Mouse (Mus musculus) C2C12 (cell line): ENCODE measurements around the gene Pms2. TPM values are rescaled to one million over a fixed set of nuclear protein-coding genes. Genes with fewer than 3 reads are reported as not detected.

Experiments used
- H3K27me3 ChIP-seq: one replicate; pipeline ENCODE4 v1.6.1; 2011; ENCODE audit not compliant: control insufficient read depth, insufficient read depth, insufficient read length
- H3K36me3 ChIP-seq: one replicate; pipeline ENCODE4 v1.6.1; 2011; ENCODE audit not compliant: control insufficient read depth, insufficient read depth
- H3K4me3 ChIP-seq: one replicate; pipeline ENCODE4 v1.5.1; 2011; ENCODE audit warnings: mild to moderate bottlenecking, control low read depth; ENCODE audit not compliant: poor library complexity, insufficient read depth, severe bottlenecking
- H3K79me2 ChIP-seq: one replicate; pipeline ENCODE4 v1.6.1; 2011; ENCODE audit not compliant: control insufficient read depth, insufficient read depth
- H3K79me3 ChIP-seq: one replicate; pipeline ENCODE4 v1.6.1; 2011; ENCODE audit warnings: low read depth, control low read depth
- H3ac ChIP-seq: one replicate; pipeline ENCODE3; 2011; ENCODE audit warnings: low read depth; ENCODE audit not compliant: control insufficient read depth, insufficient read length
- CEBPB ChIP-seq: IDR thresholded peaks from one replicate; pipeline ENCODE4 v1.6.1; 2011; ENCODE audit warnings: low read depth, mild to moderate bottlenecking, control low read depth, moderate library complexity
- CTCF ChIP-seq: IDR thresholded peaks from one replicate; pipeline ENCODE4 v1.5.1; 2011; ENCODE audit not compliant: control insufficient read depth, insufficient read depth, insufficient read length
- FOSL1 ChIP-seq: IDR thresholded peaks from one replicate; pipeline ENCODE4 v1.8.0; 2011; ENCODE audit warnings: mild to moderate bottlenecking, low read length; ENCODE audit not compliant: poor library complexity, insufficient read depth, severe bottlenecking
- MAX ChIP-seq: IDR thresholded peaks from one replicate; pipeline ENCODE4 v1.6.1; 2011; ENCODE audit warnings: mild to moderate bottlenecking, control low read depth
- MYOD1 ChIP-seq: IDR thresholded peaks from one replicate; pipeline ENCODE4 v1.6.1; 2011; ENCODE audit warnings: low read depth; ENCODE audit not compliant: control insufficient read depth, insufficient read length
- MYOG ChIP-seq: IDR thresholded peaks from one replicate; pipeline ENCODE4 v1.6.1; 2011; ENCODE audit not compliant: control insufficient read depth, insufficient read length; ENCODE audit errors: extremely low read depth
- USF1 ChIP-seq: IDR thresholded peaks from one replicate; pipeline ENCODE4 v1.6.1; 2011; ENCODE audit warnings: low read depth, mild to moderate bottlenecking, control low read depth, moderate library complexity
- polyA plus RNA-seq: library from polyadenylated mRNA; unstranded; fragments of >200 nt; fragmentation: generic; extraction: Trizol; gene quantifications from one replicate; pipeline ENCODE4 v1.2.1, GENCODE M21; 2012; ENCODE audit warnings: missing spikeins

Pms2 gene
- polyA plus RNA-seq, 1 experiment = 7.0 TPM

GRCm38 (mm10) chr5:143908926-143909325 lies 838 bp upstream of the Pms2 start:
- no peaks in the 10 kb centered on the region for H3K27me3 ChIP-seq
- TF ChIP-seq FOSL1 (no peak), MYOD1 (no peak), CEBPB (no peak), CTCF (no peak)
- peaks cover 51% of the 10 kb centered on the region for H3K79me3 ChIP-seq
- H3K36me3 ChIP-seq = peaks cover 48% of the 10 kb centered on the region
- H3K4me3 ChIP-seq = peak overlapping the region; percentile 63
- H3K79me2 ChIP-seq = peaks cover 97% of the 10 kb centered on the region
- H3ac ChIP-seq = peak overlapping the region; percentile 74

GRCm38 (mm10) chr5:143916221-143916620 lies 6.5 kb downstream of the Pms2 start:
- TF ChIP-seq FOSL1 = no peak
- TF ChIP-seq USF1 = no peak
- TF ChIP-seq CTCF = no peak
- no peak for TF ChIP-seq MYOG
- TF ChIP-seq CEBPB = no peak
- TF ChIP-seq MYOD1 = no peak
- TF ChIP-seq MAX = no peak
- H3K36me3 ChIP-seq = peaks cover 60% of the 10 kb centered on the region

GRCm38 (mm10) chr5:143917418-143917817 lies 7.7 kb downstream of the Pms2 start:
- no peaks in the 10 kb centered on the region for H3K27me3 ChIP-seq
- TF ChIP-seq MYOD1 (no peak), CTCF (peak; percentile 36), MAX (no peak)
- H3K79me3 ChIP-seq = peaks cover 10% of the 10 kb centered on the region
- no peak overlapping the region for H3K4me3 ChIP-seq
- peaks cover 72% of the 10 kb centered on the region for H3K36me3 ChIP-seq
- no peak overlapping the region for H3ac ChIP-seq
- H3K79me2 ChIP-seq = peaks cover 21% of the 10 kb centered on the region

More at GRCm38 (mm10) chr5:143916221-143916620, 6.5 kb downstream of the Pms2 start:
- Histone ChIP-seq H3K27me3 (no peaks in the 10 kb centered on the region), H3K79me3 (peaks cover 11% of the 10 kb centered on the region), H3K79me2 (peaks cover 33% of the 10 kb centered on the region), H3ac (no peak overlapping the region), H3K4me3 (no peak overlapping the region)

- peaks cover 5% of the 10 kb centered on the region for H3K79me3 ChIP-seq
- H3K4me3 ChIP-seq = no peak overlapping the region
- H3ac ChIP-seq = no peak overlapping the region
- no peak for TF ChIP-seq MYOD1
- no peak for TF ChIP-seq FOSL1
- TF ChIP-seq MAX = no peak
- no peak for TF ChIP-seq USF1
- TF ChIP-seq MYOG = no peak
- no peak for TF ChIP-seq CTCF
- TF ChIP-seq CEBPB = no peak
- H3K79me2 ChIP-seq = peaks cover 14% of the 10 kb centered on the region
- H3K27me3 ChIP-seq = no peaks in the 10 kb centered on the region
- peaks cover 77% of the 10 kb centered on the region for H3K36me3 ChIP-seq
Measured at GRCm38 (mm10) chr5:143918120-143918519, 8.4 kb downstream of the Pms2 start.

- H3K27me3 ChIP-seq = no peaks in the 10 kb centered on the region
- no peak overlapping the region for H3K4me3 ChIP-seq
- H3K36me3 ChIP-seq = peaks cover 76% of the 10 kb centered on the region
- H3K79me2 ChIP-seq = no peaks in the 10 kb centered on the region
- TF ChIP-seq CTCF = no peak
- no peak for TF ChIP-seq CEBPB
- TF ChIP-seq MAX = no peak
- no peak for TF ChIP-seq USF1
- no peak for TF ChIP-seq FOSL1
- no peak for TF ChIP-seq MYOG
- TF ChIP-seq MYOD1 = no peak
- no peaks in the 10 kb centered on the region for H3K79me3 ChIP-seq
- H3ac ChIP-seq = no peak overlapping the region
Measured at GRCm38 (mm10) chr5:143924781-143925452, 15.2 kb downstream of the Pms2 start.

- Histone ChIP-seq H3K79me2 (no peaks in the 10 kb centered on the region), H3K79me3 (no peaks in the 10 kb centered on the region), H3ac (no peak within 1 kb of the TSS), H3K27me3 (no peaks in the 10 kb centered on the region), H3K36me3 (peaks cover 58% of the 10 kb centered on the region), H3K4me3 (no peak within 1 kb of the TSS)
- no peak for TF ChIP-seq FOSL1
- no peak for TF ChIP-seq USF1
- TF ChIP-seq MYOD1 = no peak
- no peak for TF ChIP-seq CTCF
- TF ChIP-seq CEBPB = no peak
- no peak for TF ChIP-seq MYOG
- no peak for TF ChIP-seq MAX
Measured at GRCm38 (mm10) chr5:143927875-143928274, 18.1 kb downstream of the Pms2 start, which contains the start of gene Gm42421. Gm42421 (plus strand) TSS chr5:143928175.
